Mouse (Mus musculus): Measurements from ENCODE around the gene Swi5.

Swi5 gene

GRCm38 (mm10) chr2:32287923-32288367, at the start of gene Swi5:
Swi5 (minus strand) TSS chr2:32288075.
- peak; percentile 100 for DNase-seq (ENCODE audit: low read depth, low spot score)

DNA sequence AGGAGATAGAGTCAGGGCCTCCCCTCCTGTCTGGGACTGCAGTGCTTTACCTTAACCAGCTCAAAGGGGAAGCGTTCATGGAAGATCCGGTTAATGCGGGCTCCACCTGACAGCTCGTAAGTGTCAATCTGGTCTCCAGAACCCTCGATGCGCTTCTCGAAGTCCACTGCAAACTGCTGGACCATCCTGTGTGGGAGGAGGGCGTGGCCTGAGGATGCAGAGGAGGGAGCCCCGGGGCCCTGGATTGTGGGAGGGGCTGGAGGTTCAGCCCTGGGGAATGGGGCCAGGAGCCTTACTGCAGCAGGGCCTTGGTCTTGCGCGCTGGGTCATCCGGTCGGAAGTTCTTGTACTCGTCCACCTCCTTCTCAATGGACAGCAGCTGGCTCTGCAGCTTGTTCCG, 48.0 kb upstream of the Swi5 start:
- DNase-seq (ENCODE audit: low read depth, low spot score), result no peak

DNA sequence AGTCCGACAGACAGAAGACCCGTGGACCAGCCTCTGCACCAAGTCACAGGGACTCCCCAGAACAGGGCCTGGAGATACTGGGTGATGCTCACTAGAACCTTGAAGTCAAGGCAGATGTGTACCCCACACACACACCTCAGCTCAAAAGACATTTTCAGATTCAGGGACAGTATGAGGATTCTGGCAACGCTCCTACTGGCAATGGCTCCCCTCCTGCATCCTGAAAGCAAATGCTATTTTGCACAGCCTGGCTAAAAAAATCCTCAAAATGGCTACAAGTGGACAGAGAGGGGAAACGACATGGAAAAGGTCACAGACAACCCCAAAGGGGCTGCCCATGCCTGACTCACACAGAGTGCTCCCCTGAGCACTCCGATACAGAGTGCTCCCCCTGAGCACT, 44.3 kb upstream of the Swi5 start:
- DNase-seq (ENCODE audit: low read depth, low spot score), result no peak

GRCm38 (mm10) chr2:32329531-32329930, 41.7 kb upstream of the Swi5 start:
- no peak for DNase-seq (ENCODE audit: low read depth, low spot score)

GRCm38 (mm10) chr2:32328911-32329460, 41.1 kb upstream of the Swi5 start:
- peak; percentile 54 for DNase-seq (ENCODE audit: low read depth, low spot score)

DNA sequence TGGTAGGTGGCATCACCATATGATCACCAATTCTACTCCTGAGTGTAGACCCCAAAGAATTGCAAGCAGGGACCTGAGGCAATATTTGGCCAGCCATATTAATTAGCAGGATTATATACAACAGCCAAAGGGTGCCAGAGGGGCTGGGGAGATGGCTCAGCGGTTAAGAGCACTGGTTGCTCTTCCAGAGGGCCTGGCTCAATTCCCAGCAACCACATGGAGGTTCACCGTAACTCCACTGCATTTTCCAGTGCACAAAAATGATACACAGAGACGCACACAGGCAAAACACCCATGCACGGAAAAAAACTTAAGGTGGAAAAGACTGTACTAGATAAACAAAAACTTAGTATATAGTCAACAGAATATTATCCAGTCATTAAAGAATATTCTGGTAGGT, 39.3 kb upstream of the Swi5 start:
- DNase-seq (ENCODE audit: low read depth, low spot score), result no peak

- no peak for DNase-seq (ENCODE audit: low read depth, low spot score)
Measured at GRCm38 (mm10) chr2:32325342-32325741, 37.5 kb upstream of the Swi5 start.

DNA sequence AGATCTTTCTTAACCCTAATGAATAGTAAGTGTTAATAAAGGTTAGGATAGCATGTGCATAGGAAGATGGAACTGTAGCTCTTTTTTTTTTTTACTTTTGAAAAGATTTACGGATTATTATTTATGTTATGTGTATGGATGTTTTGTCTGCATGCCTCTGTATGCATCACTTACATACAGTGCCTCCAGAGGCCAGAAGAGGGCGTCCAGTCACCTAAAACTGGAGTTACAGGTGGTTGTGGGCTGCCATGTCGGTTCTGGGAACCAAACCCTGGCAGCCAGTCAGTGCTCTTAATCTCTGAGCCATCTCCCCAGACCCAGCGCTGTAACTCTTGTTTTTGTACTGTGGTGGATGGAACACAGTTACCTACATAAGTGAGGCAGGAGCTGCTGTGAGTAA, 36.4 kb upstream of the Swi5 start:
- DNase-seq (ENCODE audit: low read depth, low spot score), result no peak

DNA sequence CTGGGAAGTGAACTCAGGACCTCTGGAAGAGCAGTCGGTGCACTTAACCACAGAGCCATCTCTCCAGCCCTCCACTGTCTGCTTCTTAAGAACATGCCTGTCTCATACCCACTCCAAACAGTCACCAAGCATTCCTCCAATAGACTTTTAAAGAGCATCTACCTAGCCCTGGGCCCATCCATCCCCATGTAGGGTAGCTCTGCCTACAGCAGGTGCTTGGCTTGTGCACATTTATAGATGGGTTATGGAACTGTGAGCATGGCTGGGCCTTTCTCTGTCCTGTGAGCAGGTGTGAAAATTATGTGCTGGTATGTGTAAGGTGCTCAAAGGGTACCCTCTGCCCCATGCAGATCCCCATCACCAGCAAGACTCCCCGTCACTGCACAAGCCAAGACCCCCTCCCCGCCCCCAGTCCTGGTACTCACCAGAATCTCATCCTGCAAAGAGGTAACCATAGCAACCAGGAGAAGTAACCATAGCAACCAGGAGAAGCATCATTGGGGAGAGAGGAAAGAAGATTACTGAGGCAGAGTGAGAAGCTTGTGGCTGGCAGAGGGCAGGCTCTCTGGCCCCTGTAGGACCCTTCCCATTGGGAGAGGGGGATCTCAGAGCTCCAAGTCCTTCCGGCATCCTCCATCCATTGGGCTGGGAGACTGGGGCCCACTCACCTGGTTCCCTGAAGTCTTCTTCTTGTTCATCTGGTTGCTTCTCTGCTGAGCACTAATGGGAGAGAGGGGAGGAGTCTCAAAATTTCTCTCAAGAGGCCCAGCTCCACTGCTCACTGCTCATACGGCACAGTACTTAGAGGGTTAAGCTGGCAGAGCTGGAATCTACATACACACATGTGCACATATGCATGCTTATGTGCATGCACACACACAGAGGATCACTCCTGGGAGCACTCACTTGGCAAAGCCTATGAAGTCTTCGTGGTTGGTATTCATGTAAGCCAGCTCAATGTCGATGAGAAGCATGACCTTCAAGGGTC, 35.2 kb upstream of the Swi5 start:
- DNase-seq (ENCODE audit: low read depth, low spot score), result no peak

DNA sequence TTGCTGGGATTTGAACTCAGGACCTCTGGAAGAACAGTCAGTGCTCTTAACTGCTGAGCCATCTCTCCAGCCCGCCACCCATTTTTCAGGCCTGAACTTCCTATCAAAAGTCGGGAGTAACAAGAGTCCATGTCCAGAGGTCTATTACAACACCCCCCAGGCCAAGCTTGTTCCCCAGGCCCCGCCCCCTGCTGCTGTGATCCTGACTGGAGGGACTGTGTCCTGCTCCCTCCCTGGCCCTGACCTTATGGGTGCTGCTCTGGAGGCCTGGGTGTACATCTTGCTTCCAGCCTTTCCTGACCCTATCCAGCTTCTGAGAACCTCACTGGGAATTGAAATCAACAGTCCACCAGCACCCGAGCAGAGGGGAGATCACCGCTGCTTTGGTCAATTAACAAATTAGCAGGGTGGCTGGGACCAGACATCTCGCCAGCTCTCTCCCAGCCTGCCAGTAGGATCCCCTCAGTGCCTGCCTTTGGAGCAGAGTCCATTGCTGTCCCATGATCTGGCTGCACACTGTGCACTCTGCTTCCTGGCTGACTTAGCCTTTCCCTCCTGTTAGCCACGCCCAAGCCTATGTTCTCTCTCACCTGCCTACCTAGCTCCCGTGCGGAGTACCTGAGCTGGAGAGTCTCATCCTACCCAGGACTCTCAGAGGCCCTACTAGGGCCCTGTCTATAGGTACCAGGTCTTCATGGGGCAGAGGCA, 33.9 kb upstream of the Swi5 start:
- no peak for DNase-seq (ENCODE audit: low read depth, low spot score)

- no peak for DNase-seq (ENCODE audit: low read depth, low spot score)
Measured at GRCm38 (mm10) chr2:32320721-32321120, 32.8 kb upstream of the Swi5 start.

DNA sequence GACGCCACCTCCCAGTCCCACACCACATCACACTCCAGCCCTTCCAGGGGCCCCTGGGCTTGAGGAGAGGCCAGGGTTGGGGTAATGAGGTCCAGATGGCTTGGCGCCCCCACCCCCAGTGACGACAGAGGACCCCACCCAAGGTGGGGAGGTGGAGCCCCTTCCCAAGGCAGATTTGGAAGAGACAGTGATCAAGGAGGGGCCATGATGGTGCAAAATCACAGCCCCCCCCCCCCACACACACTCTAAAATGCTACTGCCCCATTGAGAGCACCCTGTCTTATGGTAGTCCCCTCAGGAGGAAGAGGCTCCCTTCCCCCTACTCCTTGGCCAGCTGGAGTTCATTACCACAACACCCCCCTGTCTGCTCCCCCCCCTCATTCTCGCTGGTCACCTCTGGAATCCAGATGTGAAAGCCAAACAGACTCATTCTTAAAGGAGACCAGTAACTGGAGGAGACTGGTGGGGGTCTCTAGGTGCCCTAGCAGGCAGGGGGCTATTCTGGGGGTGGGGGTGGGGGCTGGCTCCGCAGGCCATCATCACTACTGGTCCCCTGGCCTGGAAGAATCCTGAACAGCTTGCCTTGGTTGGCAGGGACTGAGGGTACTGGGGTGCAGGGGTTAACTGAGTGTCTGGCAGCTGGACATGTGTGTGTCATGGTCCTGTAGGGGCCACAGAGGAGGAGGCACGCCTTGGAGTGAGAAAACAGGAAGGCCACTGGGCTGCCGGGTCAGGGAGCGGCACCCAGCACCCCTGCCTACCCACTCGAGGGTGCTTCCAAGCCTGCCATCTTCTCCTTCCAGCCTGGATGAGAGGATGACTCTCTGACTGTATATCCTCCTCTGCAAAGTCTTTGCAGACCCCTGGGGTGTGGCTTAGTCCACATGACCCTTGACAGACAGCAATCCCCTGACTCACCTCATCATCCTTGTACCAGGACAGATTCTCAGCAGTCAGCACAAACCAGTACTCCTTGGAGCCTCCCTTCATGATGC, 32.0 kb upstream of the Swi5 start:
- peak; percentile 83 for DNase-seq (ENCODE audit: low read depth, low spot score)

- peak; percentile 41 for DNase-seq (ENCODE audit: low read depth, low spot score)
Measured at GRCm38 (mm10) chr2:32318709-32319585, 31.1 kb upstream of the Swi5 start.

GRCm38 (mm10) chr2:32317791-32318417, 30.0 kb upstream of the Swi5 start:
- DNase-seq (ENCODE audit: low read depth, low spot score), result peak; percentile 92

GRCm38 (mm10) chr2:32316887-32317656, 29.2 kb upstream of the Swi5 start:
- DNase-seq (ENCODE audit: low read depth, low spot score), result peak; percentile 69

DNA sequence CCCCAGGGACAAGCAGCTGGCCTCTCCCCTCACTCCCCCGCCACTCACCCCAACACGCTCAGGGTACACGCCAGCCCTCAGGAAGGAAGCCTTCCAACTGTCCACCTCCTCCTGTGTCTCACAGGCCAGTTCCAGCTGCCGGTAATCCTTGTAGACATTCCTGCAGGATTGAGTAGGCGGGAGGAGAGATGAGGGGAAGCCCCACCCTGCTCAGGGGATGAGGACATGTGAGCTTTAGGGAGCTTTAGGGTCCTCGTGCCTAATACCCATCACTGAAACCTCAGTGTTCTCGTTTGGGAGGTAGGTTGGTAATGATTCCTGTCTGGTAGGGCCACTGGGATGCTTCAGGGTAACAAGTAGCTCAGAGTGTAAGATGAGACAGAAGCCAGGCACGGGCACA, 27.9 kb upstream of the Swi5 start:
- DNase-seq (ENCODE audit: low read depth, low spot score), result peak; percentile 64

GRCm38 (mm10) chr2:32314831-32315230, 27.0 kb upstream of the Swi5 start:
- DNase-seq (ENCODE audit: low read depth, low spot score), result no peak

GRCm38 (mm10) chr2:32312318-32312964, 24.6 kb upstream of the Swi5 start:
- peak; percentile 92 for DNase-seq (ENCODE audit: low read depth, low spot score)
